Mouse (Mus musculus): ENCODE data around the gene Pvalb. TPM values are rescaled to one million over a fixed set of nuclear protein-coding genes. Genes with fewer than 3 reads are reported as not detected.
A peak's percentile ranks its signal among the peaks of the same experiment; 100 is the strongest.

The Pvalb gene
- total and polyA plus RNA-seq, 3 experiments: not detected

GRCm38 (mm10) chr15:78155421-78155820 lies 50.8 kb downstream of the Pvalb start:
- no peaks in the 10 kb centered on the region for H3K9me3 ChIP-seq (replicated peaks; ENCODE audit: insufficient read depth, low read length)
- H3K27me3 ChIP-seq (ENCODE audit: control insufficient read depth in 1 of 2, insufficient read depth in 2 of 2, low read length in 2 of 2): no peaks in the 10 kb centered on the region; a peak in 2 of 4 replicates
- H3K4me3 ChIP-seq (ENCODE audit: control insufficient read depth in 1 of 2, insufficient read depth in 1 of 2, low read depth in 2 of 2, low read length in 2 of 2): no peak overlapping the region
- H3K27ac ChIP-seq (ENCODE audit: control insufficient read depth, low read depth, low read length): no peak overlapping the region
- H3K36me3 ChIP-seq (ENCODE audit: control insufficient read depth in 1 of 2, insufficient read depth in 2 of 2, low read length in 2 of 2): no peaks in the 10 kb centered on the region
- H3K79me2 ChIP-seq (ENCODE audit: control insufficient read depth, insufficient read depth, low read length, poor library complexity): no peaks in the 10 kb centered on the region
- H3K4me1 ChIP-seq (ENCODE audit: control insufficient read depth in 1 of 2, insufficient read depth in 2 of 2, low read length in 2 of 2): no peaks in the 10 kb centered on the region
- TF ChIP-seq MAFK (IDR thresholded peaks at IDR 0.05; ENCODE audit: borderline replicate concordance, low read depth, low read length) (no peak), POLR2AphosphoS5 (IDR thresholded peaks at IDR 0.05; ENCODE audit: borderline replicate concordance, low read depth, low read length) (no peak), TBP (IDR thresholded peaks at IDR 0.05; ENCODE audit: low read depth, low read length) (no peak), ZMIZ1 (IDR thresholded peaks at IDR 0.05; ENCODE audit: low read depth, low read length) (no peak), BHLHE40 (IDR thresholded peaks at IDR 0.05; ENCODE audit: borderline replicate concordance, low read depth, low read length) (no peak), CHD2 (IDR thresholded peaks at IDR 0.05; ENCODE audit: low read length) (no peak), USF1 (IDR thresholded peaks at IDR 0.05; ENCODE audit: low read depth, low read length) (no peak), HCFC1 (IDR thresholded peaks at IDR 0.05; ENCODE audit: low read depth, low read length) (no peak), ZKSCAN1 (IDR thresholded peaks at IDR 0.05; ENCODE audit: low read depth, low read length) (no peak), SMC3 (IDR thresholded peaks at IDR 0.05; ENCODE audit: low read depth, low read length) (no peak), RCOR1 (IDR thresholded peaks at IDR 0.05; ENCODE audit: low read depth, low read length) (no peak), CHD1 (IDR thresholded peaks at IDR 0.05; ENCODE audit: low read depth, low read length) (no peak), SIN3A (IDR thresholded peaks at IDR 0.05; ENCODE audit: low read length) (no peak)
- no peak for DNase-seq (ENCODE audit: low read depth, low spot score)
- H3K9ac ChIP-seq (ENCODE audit: control insufficient read depth, low read depth, low read length, poor library complexity, severe bottlenecking): no peak overlapping the region

- peak; percentile 20 for DNase-seq (ENCODE audit: low read depth, low spot score)
- H3K4me3 ChIP-seq (ENCODE audit: control insufficient read depth in 1 of 2, insufficient read depth in 1 of 2, low read depth in 2 of 2, low read length in 2 of 2): no peak overlapping the region
- H3K27me3 ChIP-seq (ENCODE audit: control insufficient read depth in 1 of 2, insufficient read depth in 2 of 2, low read length in 2 of 2): peaks cover 0 to 4% of the 10 kb centered on the region in 2 experiments; a peak in 3 of 4 replicates
- H3K9ac ChIP-seq (ENCODE audit: control insufficient read depth, low read depth, low read length, poor library complexity, severe bottlenecking): no peak overlapping the region
- no peak overlapping the region for H3K27ac ChIP-seq (ENCODE audit: control insufficient read depth, low read depth, low read length)
- H3K9me3 ChIP-seq (replicated peaks; ENCODE audit: insufficient read depth, low read length): no peaks in the 10 kb centered on the region
- no peaks in the 10 kb centered on the region for H3K79me2 ChIP-seq (ENCODE audit: control insufficient read depth, insufficient read depth, low read length, poor library complexity)
- no peaks in the 10 kb centered on the region for H3K36me3 ChIP-seq (ENCODE audit: control insufficient read depth in 1 of 2, insufficient read depth in 2 of 2, low read length in 2 of 2)
- TF ChIP-seq JUND (IDR thresholded peaks at IDR 0.05; ENCODE audit: low read depth, low read length) (no peak), POLR2AphosphoS2 (IDR thresholded peaks at IDR 0.05; ENCODE audit: low read length) (no peak), TCF12 (IDR thresholded peaks at IDR 0.05; ENCODE audit: low read depth, low read length) (no peak), UBTF (IDR thresholded peaks at IDR 0.05; ENCODE audit: borderline replicate concordance, insufficient read depth, low read depth, low read length) (no peak), MEF2A (IDR thresholded peaks at IDR 0.05; ENCODE audit: extremely low read depth, insufficient replicate concordance, low read depth, low read length, poor library complexity, severe bottlenecking) (no peak), MAFK (IDR thresholded peaks at IDR 0.05; ENCODE audit: borderline replicate concordance, low read depth, low read length) (no peak), EP300 (IDR thresholded peaks at IDR 0.05; ENCODE audit: low read depth in 1 of 2, low read length in 2 of 2) (no peak), ZNF384 (IDR thresholded peaks at IDR 0.05; ENCODE audit: low read depth, low read length) (no peak), POLR2A (IDR thresholded peaks at IDR 0.05; ENCODE audit: control insufficient read depth in 1 of 2, insufficient read depth in 1 of 2, low read depth in 1 of 2, low read length in 2 of 2, poor library complexity in 1 of 2) (no peak), USF2 (IDR thresholded peaks at IDR 0.05; ENCODE audit: borderline replicate concordance in 1 of 2, insufficient read depth in 1 of 2, low read depth in 1 of 2, low read length in 2 of 2) (no peak), ELF1 (IDR thresholded peaks at IDR 0.05; ENCODE audit: low read depth, low read length) (no peak), ZMIZ1 (IDR thresholded peaks at IDR 0.05; ENCODE audit: low read depth, low read length) (no peak), CHD2 (IDR thresholded peaks at IDR 0.05; ENCODE audit: low read length) (no peak), SIN3A (IDR thresholded peaks at IDR 0.05; ENCODE audit: low read length) (no peak)
- no peaks in the 10 kb centered on the region for H3K4me1 ChIP-seq (ENCODE audit: control insufficient read depth in 1 of 2, insufficient read depth in 2 of 2, low read length in 2 of 2)
Observed at GRCm38 (mm10) chr15:78153045-78153775, 53.0 kb downstream of the Pvalb start.

Measured in MEL (cell line).